ENCODE assay signal across 8 mouse cellular contexts in genomic region chr2:59161441-59162284, GRCm38 (mm10). TPM values are rescaled to one million over a fixed set of nuclear protein-coding genes. Genes with fewer than 3 reads are reported as not detected.
DNase-seq lines count a peak whose midpoint lies in the region; ATAC-seq and TF ChIP-seq lines count a peak whose summit lies in the region.

No protein-coding gene starts in this region.

- peak; percentile 65 for ATAC-seq in forebrain, embryonic 16.5 days
- peak; percentile 70 for ATAC-seq in neural tube, embryonic 14.5 days (ENCODE audit: low read depth)

- peak overlapping the region; percentile 89 for H3K4me3 ChIP-seq in ES-Bruce4 (ENCODE audit: low read depth, low read length)
- peak overlapping the region; percentile 90 for H3K4me3 ChIP-seq in forebrain, embryonic 16.5 days (replicated peaks; ENCODE audit: low read length)
- peak overlapping the region; percentile 96 for H3K4me3 ChIP-seq in layer of hippocampus, adult 2 months
- peak overlapping the region; percentile 83 for H3K4me3 ChIP-seq in neural tube, embryonic 14.5 days (ENCODE audit: low read depth, low read length)

- no peaks in the 10 kb centered on the region for H3K27me3 ChIP-seq in ES-Bruce4 (ENCODE audit: control insufficient read depth, insufficient read depth, low read length, poor library complexity, severe bottlenecking)
- H3K27me3 ChIP-seq in forebrain, embryonic 16.5 days (replicated peaks; ENCODE audit: control insufficient read depth, insufficient read depth, low read length), result no peaks in the 10 kb centered on the region
- H3K27me3 ChIP-seq in neural tube, embryonic 14.5 days (ENCODE audit: control insufficient read depth, insufficient read depth, low read length), result no peaks in the 10 kb centered on the region

- under 1% methylated on average over 72 of the region's 74 CpGs for WGBS in forebrain, embryonic 16.5 days
- WGBS in neural tube, embryonic 14.5 days, result under 1% methylated on average over 74 of the region's 74 CpGs

- intact Hi-C loops in heart, postnatal 36 days (cut with DNase I), result loop anchor here (2.0 to 5.0 kb wide), 4 partner anchors 46 to 277 kb away; no protein-coding TSS in a partner anchor

- peak; percentile 3 for TF ChIP-seq CTCF in ES-Bruce4 (IDR thresholded peaks at IDR 0.05; ENCODE audit: low read depth, low read length)
- peak; percentile 63 for TF ChIP-seq CTCF in layer of hippocampus, adult 2 months (conservative IDR thresholded peaks at IDR 0.05)

- no peaks in the 10 kb centered on the region for H3K9me3 ChIP-seq in ES-Bruce4 (replicated peaks; ENCODE audit: control insufficient read depth, insufficient read depth, low read length, poor library complexity, severe bottlenecking)
- no peaks in the 10 kb centered on the region for H3K9me3 ChIP-seq in forebrain, embryonic 16.5 days (ENCODE audit: control insufficient read depth, low read length)
- no peaks in the 10 kb centered on the region for H3K9me3 ChIP-seq in neural tube, embryonic 14.5 days (ENCODE audit: control insufficient read depth, low read length)

- peak overlapping the region; percentile 65 for H3K4me2 ChIP-seq in forebrain, embryonic 16.5 days (ENCODE audit: low read length)
- peak overlapping the region; percentile 67 for H3K4me2 ChIP-seq in neural tube, embryonic 14.5 days (ENCODE audit: low read depth, low read length)

- TF ChIP-seq POLR2A in ES-Bruce4 (IDR thresholded peaks at IDR 0.05; ENCODE audit: insufficient read depth, low read length), result no peak

- H3K4me1 ChIP-seq in ES-Bruce4 (ENCODE audit: control insufficient read depth, insufficient read depth, low read length), result no peaks in the 10 kb centered on the region
- peaks cover 15% of the 10 kb centered on the region for H3K4me1 ChIP-seq in forebrain, embryonic 16.5 days (replicated peaks; ENCODE audit: control insufficient read depth, insufficient read depth, low read length)
- peaks cover 9% of the 10 kb centered on the region for H3K4me1 ChIP-seq in neural tube, embryonic 14.5 days (ENCODE audit: control insufficient read depth, insufficient read depth, low read length)

- TF ChIP-seq EP300 in ES-Bruce4 (IDR thresholded peaks at IDR 0.05; ENCODE audit: insufficient read depth, low read depth, low read length), result 0 out of 2 replicates have a peak, but pooled peaks have one; percentile 34

- peaks cover 2% of the 10 kb centered on the region; the same call in 1 of the 2 replicates for H3K36me3 ChIP-seq in ES-Bruce4 (ENCODE audit: control insufficient read depth, insufficient read depth, low read length, poor library complexity, severe bottlenecking)
- H3K36me3 ChIP-seq in forebrain, embryonic 16.5 days (ENCODE audit: control insufficient read depth, insufficient read depth), result no peaks in the 10 kb centered on the region
- no peaks in the 10 kb centered on the region for H3K36me3 ChIP-seq in neural tube, embryonic 14.5 days (ENCODE audit: control insufficient read depth, insufficient read depth, low read length)

- H3K27ac ChIP-seq in ES-Bruce4 (ENCODE audit: insufficient read depth, low read length), result peak overlapping the region; percentile 59; the same call in 1 of the 2 replicates
- H3K27ac ChIP-seq in forebrain, embryonic 16.5 days (ENCODE audit: low read length), result peak overlapping the region; percentile 88
- peak overlapping the region; percentile 97 for H3K27ac ChIP-seq in layer of hippocampus, adult 2 months
- H3K27ac ChIP-seq in neural tube, embryonic 14.5 days (ENCODE audit: low read depth, low read length), result peak overlapping the region; percentile 60

- H3K9ac ChIP-seq in ES-Bruce4 (ENCODE audit: low read depth, poor library complexity, severe bottlenecking), result peak overlapping the region; percentile 97
- H3K9ac ChIP-seq in forebrain, embryonic 16.5 days (replicated peaks; ENCODE audit: low read depth, low read length), result peak overlapping the region; percentile 76
- peak overlapping the region; percentile 83 for H3K9ac ChIP-seq in neural tube, embryonic 14.5 days (replicated peaks; ENCODE audit: low read depth, low read length)

- DNase-seq in cerebellum, adult 11 months, result peak; percentile 71
- DNase-seq in heart, postnatal 36 days, result peak; percentile 68 to 77
- peak; percentile 66 to 70 for DNase-seq in layer of hippocampus, adult 2 months (ENCODE audit: low spot score in 2 of 2)
- DNase-seq in lung, adult 18-20 months, result peak; percentile 70 to 72
- peak; percentile 75 for DNase-seq in testis, postnatal 10 days (ENCODE audit: low spot score)

RNA-seq across cellular contexts. Expression of gene Pkp4, which starts 1.0 kb away (rescaled TPM):
- 82.1 and 89.3 TPM in 2 replicates for polyA plus RNA-seq in ES-Bruce4 (2011; ENCODE audit: insufficient read depth, insufficient read length, low read depth, missing spikeins)
- 24.9 and 26.3 TPM in 2 replicates for polyA plus RNA-seq in forebrain, embryonic 16.5 days (2015; fragmentation: Nextera tagmentation; extraction: Ambion mirVana)
- total RNA-seq in heart, postnatal 36 days (2021), result 100 to 1,000 TPM; 146 to 197 TPM
- total RNA-seq in layer of hippocampus, adult 2 months (2021), result 100 to 1,000 TPM; 300 to 306 TPM
- polyA plus RNA-seq in neural tube, embryonic 14.5 days (2014; fragmentation: Nextera tagmentation; extraction: Ambion mirVana), result 26.8 and 33.6 TPM in 2 replicates

RNA-seq across cellular contexts. Expression of gene Ccdc148, which starts 1.2 kb away (rescaled TPM):
- polyA plus RNA-seq in ES-Bruce4 (2011; ENCODE audit: insufficient read depth, insufficient read length, low read depth, missing spikeins), result 0.58 and 0.63 TPM in 2 replicates
- polyA plus RNA-seq in forebrain, embryonic 16.5 days (2015; fragmentation: Nextera tagmentation; extraction: Ambion mirVana), result 4.6 and 5.8 TPM in 2 replicates
- total RNA-seq in heart, postnatal 36 days (2021), result under 1 TPM; 0.41 to 0.83 TPM
- 10 to 100 TPM; 14.7 to 15.5 TPM for total RNA-seq in layer of hippocampus, adult 2 months (2021)
- 2.8 and 3.7 TPM in 2 replicates for polyA plus RNA-seq in neural tube, embryonic 14.5 days (2014; fragmentation: Nextera tagmentation; extraction: Ambion mirVana)

Comparison
In these comparisons a context has a peak if more than half of its experiments do, and no peak if none do; other contexts are left out.
1. Peak in every context shown above with its lines: DNase-seq, ATAC-seq, H3K4me3 ChIP-seq and H3K27ac ChIP-seq.